Comparison of ENCODE assay signal across 12 mouse cellular contexts in the genomic region with DNA sequence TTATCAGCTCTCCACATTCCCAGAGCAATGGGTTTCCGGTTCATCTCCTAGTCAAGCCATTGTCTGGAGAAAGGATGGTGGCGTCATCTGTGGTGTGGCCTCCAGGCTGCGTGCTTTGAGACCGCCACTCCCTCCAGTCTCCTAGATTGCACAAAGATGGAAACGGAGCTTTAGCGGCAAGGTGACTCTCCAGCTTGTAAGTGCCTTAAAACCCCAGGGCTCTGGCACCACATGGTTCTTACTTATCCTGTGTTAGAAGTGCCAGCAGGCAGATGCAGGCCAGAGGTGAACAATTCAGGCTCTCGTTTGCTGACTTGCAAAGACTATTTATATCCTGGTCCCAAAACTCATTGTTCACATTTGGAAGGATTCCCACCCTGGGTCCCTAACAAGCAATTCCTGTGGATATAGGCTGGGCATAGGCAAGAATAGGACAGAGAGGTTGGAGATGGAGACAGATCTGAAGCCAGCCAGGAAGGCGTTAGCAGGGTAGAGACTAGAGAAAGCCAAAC. TPM values are rescaled to one million over a fixed set of nuclear protein-coding genes. Genes with fewer than 3 reads are reported as not detected.
DNase-seq lines count a peak whose midpoint lies in the region; ATAC-seq and TF ChIP-seq lines count a peak whose summit lies in the region.
"Had no signal": no experiment of that assay in that cellular context is flagged by ENCODE, and none has a peak within 500 bp of the region (broad histone marks: within the 10 kb centered on the region; RNA-seq: fewer than 3 reads in every experiment).

No protein-coding gene starts in this region.

- TF ChIP-seq EP300 in stomach, postnatal 0 days (optimal IDR thresholded peaks at IDR 0.05): no peak

- H3K36me3 ChIP-seq in liver, embryonic 11.5 days (ENCODE audit: control insufficient read depth, insufficient read depth, low read length): peaks cover 15% of the 10 kb centered on the region
- peaks cover 40% of the 10 kb centered on the region for H3K36me3 ChIP-seq in liver, embryonic 12.5 days
- H3K36me3 ChIP-seq in intestine, embryonic 16.5 days (ENCODE audit: control insufficient read depth, insufficient read depth, low read length): 0 out of 2 replicates have a peak, but pooled peaks cover 5% of the 10 kb centered on the region
- H3K36me3 ChIP-seq in stomach, postnatal 0 days (ENCODE audit: control insufficient read depth, insufficient read depth, low read length): peaks cover 7% of the 10 kb centered on the region

- peak; percentile 34 for DNase-seq in embryo, embryonic 10 days (ENCODE audit: low spot score)
- DNase-seq in embryo, embryonic 10.5 days (ENCODE audit: low spot score): no peak
- DNase-seq in liver, embryonic 11.5 days (ENCODE audit: low spot score): no peak
- no peak for DNase-seq in stomach, postnatal 0 days (ENCODE audit: low spot score)
- DNase-seq in urinary bladder, postnatal 36 days (ENCODE audit: low spot score in 2 of 2): no peak
- DNase-seq in spleen, postnatal 4 days (ENCODE audit: low spot score in 2 of 2): no peak
- DNase-seq: gastrocnemius, postnatal 14 days; liver, embryonic 13.5 days; spleen, adult 18-20 months had no signal

- H3K4me3 ChIP-seq in liver, embryonic 11.5 days (ENCODE audit: low read depth, low read length): no peak overlapping the region
- no peak overlapping the region for H3K4me3 ChIP-seq in liver, embryonic 12.5 days
- no peak overlapping the region for H3K4me3 ChIP-seq in intestine, embryonic 16.5 days (ENCODE audit: low read length)
- no peak overlapping the region for H3K4me3 ChIP-seq in stomach, postnatal 0 days (ENCODE audit: low read depth, low read length)
- H3K4me3 ChIP-seq: liver, embryonic 13.5 days had no signal

- no peaks in the 10 kb centered on the region for H3K27me3 ChIP-seq in liver, embryonic 11.5 days (replicated peaks; ENCODE audit: control insufficient read depth, insufficient read depth, low read length)
- H3K27me3 ChIP-seq in liver, embryonic 12.5 days (replicated peaks): no peaks in the 10 kb centered on the region
- no peaks in the 10 kb centered on the region for H3K27me3 ChIP-seq in intestine, embryonic 16.5 days (replicated peaks; ENCODE audit: control insufficient read depth, insufficient read depth, low read length)
- no peaks in the 10 kb centered on the region for H3K27me3 ChIP-seq in stomach, postnatal 0 days (ENCODE audit: control insufficient read depth, insufficient read depth, low read length)
- H3K27me3 ChIP-seq: liver, embryonic 13.5 days; Patski had no signal

- no peak overlapping the region; the same call in 1 of the 2 replicates for H3K27ac ChIP-seq in liver, embryonic 11.5 days (ENCODE audit: low read depth, low read length)
- no peak overlapping the region for H3K27ac ChIP-seq in liver, embryonic 12.5 days
- H3K27ac ChIP-seq in intestine, embryonic 16.5 days (ENCODE audit: low read length): no peak overlapping the region
- H3K27ac ChIP-seq in stomach, postnatal 0 days (replicated peaks): peak overlapping the region; percentile 58; the same call in 1 of the 2 replicates

- no peaks in the 10 kb centered on the region for H3K9me3 ChIP-seq in liver, embryonic 11.5 days (ENCODE audit: control insufficient read depth, low read length)
- no peaks in the 10 kb centered on the region for H3K9me3 ChIP-seq in liver, embryonic 12.5 days (replicated peaks)
- no peaks in the 10 kb centered on the region for H3K9me3 ChIP-seq in intestine, embryonic 16.5 days (ENCODE audit: control insufficient read depth, low read length)
- H3K9me3 ChIP-seq in stomach, postnatal 0 days (ENCODE audit: control insufficient read depth, low read length): no peaks in the 10 kb centered on the region
- H3K9me3 ChIP-seq: liver, embryonic 13.5 days had no signal

- H3K9ac ChIP-seq in liver, embryonic 11.5 days (ENCODE audit: low read depth, low read length): no peak overlapping the region
- H3K9ac ChIP-seq in liver, embryonic 12.5 days: no peak overlapping the region
- H3K9ac ChIP-seq in intestine, embryonic 16.5 days (ENCODE audit: low read depth, low read length): no peak overlapping the region
- no peak overlapping the region for H3K9ac ChIP-seq in stomach, postnatal 0 days (ENCODE audit: low read length)
- H3K9ac ChIP-seq: liver, embryonic 13.5 days had no signal

- ATAC-seq in liver, embryonic 11.5 days (replicated peaks; ENCODE audit: low FRiP score): peak; percentile 35; the same call in 1 of the 2 replicates
- ATAC-seq in liver, embryonic 12.5 days: no peak
- ATAC-seq in intestine, embryonic 16.5 days: peak; percentile 76
- ATAC-seq in stomach, postnatal 0 days (ENCODE audit: low FRiP score, low TSS enrichment): peak; percentile 64
- ATAC-seq: Patski had no signal

- no peak for TF ChIP-seq CTCF in stomach, postnatal 0 days (IDR thresholded peaks at IDR 0.05; ENCODE audit: low read depth)

- H3K4me1 ChIP-seq in liver, embryonic 11.5 days (replicated peaks; ENCODE audit: control insufficient read depth, insufficient read depth, low read length): peaks cover 24% of the 10 kb centered on the region
- H3K4me1 ChIP-seq in liver, embryonic 12.5 days: peaks cover 40% of the 10 kb centered on the region
- no peaks in the 10 kb centered on the region for H3K4me1 ChIP-seq in intestine, embryonic 16.5 days (ENCODE audit: control insufficient read depth, insufficient read depth, low read length)
- no peaks in the 10 kb centered on the region for H3K4me1 ChIP-seq in stomach, postnatal 0 days (replicated peaks; ENCODE audit: control insufficient read depth, insufficient read depth)

- no peak overlapping the region for H3K4me2 ChIP-seq in liver, embryonic 11.5 days
- no peak overlapping the region for H3K4me2 ChIP-seq in liver, embryonic 12.5 days
- no peak overlapping the region for H3K4me2 ChIP-seq in intestine, embryonic 16.5 days (ENCODE audit: low read depth, low read length)
- H3K4me2 ChIP-seq in stomach, postnatal 0 days (replicated peaks; ENCODE audit: low read depth): no peak overlapping the region
- H3K4me2 ChIP-seq: liver, embryonic 13.5 days had no signal

- WGBS in liver, embryonic 11.5 days: 53% methylated on average over 8 of the region's 8 CpGs
- WGBS in liver, embryonic 12.5 days (ENCODE audit: insufficient replicate concordance): 34% methylated on average over 8 of the region's 8 CpGs
- WGBS in intestine, embryonic 16.5 days: 54% methylated on average over 8 of the region's 8 CpGs
- WGBS in stomach, postnatal 0 days: 46% methylated on average over 8 of the region's 8 CpGs

RNA-seq across cellular contexts. Expression of a gene that starts 40.4 kb away (rescaled TPM):
- 107 and 112 TPM in 2 replicates for polyA plus RNA-seq in liver, embryonic 11.5 days (2014; fragmentation: Nextera tagmentation; extraction: Ambion mirVana)
- polyA plus RNA-seq in liver, embryonic 12.5 days (2016; fragmentation: Nextera tagmentation; extraction: Ambion mirVana): 112 and 122 TPM in 2 replicates
- polyA plus RNA-seq in intestine, embryonic 16.5 days (2015; fragmentation: Nextera tagmentation; extraction: Ambion mirVana): 146 and 206 TPM in 2 replicates
- 67.9 and 89.9 TPM in 2 replicates for polyA plus RNA-seq in stomach, postnatal 0 days (2015; fragmentation: Nextera tagmentation; extraction: Ambion mirVana)
